Mouse (Mus musculus) cerebral cortex, adult 2 months (tissue): Measurements from ENCODE around the gene Igfbp4.

Source experiments
- WGBS: fragments of 180-500 bp; shearing (Covaris S2); methylation state at CpG from one replicate; pipeline ENCODE4 v1.1.7; 2018; 5-methylcytosine and 5-hydroxymethylcytosine counted together

Gene Igfbp4

GRCm38 (mm10) chr11:99042834-99043431 is 1.9 kb downstream of the Igfbp4 start:
- WGBS, result 38% methylated on average over 12 of the region's 12 CpGs

- whole genome bisulfite sequencing, result 75% methylated on average over 6 of the region's 6 CpGs
Observed at GRCm38 (mm10) chr11:99043632-99044031, 2.6 kb downstream of the Igfbp4 start.

- WGBS, result 97% methylated on average over 5 of the region's 5 CpGs
Observed at GRCm38 (mm10) chr11:99044306-99044705, 3.3 kb downstream of the Igfbp4 start.

- WGBS, result 81% methylated on average over 12 of the region's 12 CpGs
Observed at GRCm38 (mm10) chr11:99045159-99045889, 4.3 kb downstream of the Igfbp4 start.

GRCm38 (mm10) chr11:99047120-99047519 is 6.1 kb downstream of the Igfbp4 start:
- 50% methylated on average over 5 of the region's 5 CpGs for WGBS

- WGBS, result 47% methylated on average over 2 of the region's 2 CpGs
Observed at GRCm38 (mm10) chr11:99047643-99048042, 6.6 kb downstream of the Igfbp4 start.

GRCm38 (mm10) chr11:99055143-99055542 is 14.1 kb downstream of the Igfbp4 start:
- 80% methylated on average over 4 of the region's 4 CpGs for WGBS

GRCm38 (mm10) chr11:99055571-99056452 is 14.8 kb downstream of the Igfbp4 start:
- 67% methylated on average over 8 of the region's 8 CpGs for WGBS

GRCm38 (mm10) chr11:99060435-99060834 is 19.4 kb downstream of the Igfbp4 start:
- WGBS, result 89% methylated on average over 3 of the region's 3 CpGs

GRCm38 (mm10) chr11:99062661-99063060 is 21.6 kb downstream of the Igfbp4 start:
- 91% methylated on average over 7 of the region's 7 CpGs for WGBS

GRCm38 (mm10) chr11:99063406-99064131 is 22.5 kb downstream of the Igfbp4 start:
- WGBS, result 70% methylated on average over 8 of the region's 8 CpGs

GRCm38 (mm10) chr11:99065353-99065752 is 24.3 kb downstream of the Igfbp4 start:
- WGBS, result 79% methylated on average over 3 of the region's 3 CpGs

- WGBS, result 11% methylated on average over 2 of the region's 2 CpGs
Observed at GRCm38 (mm10) chr11:99065979-99066378, 24.9 kb downstream of the Igfbp4 start.

- WGBS, result 92% methylated on average over 8 of the region's 8 CpGs
Observed at GRCm38 (mm10) chr11:99067591-99067990, 26.5 kb downstream of the Igfbp4 start.

- 92% methylated on average over 5 of the region's 5 CpGs for WGBS
Observed at GRCm38 (mm10) chr11:99068455-99068854, 27.4 kb downstream of the Igfbp4 start.

- 68% methylated on average over 6 of the region's 6 CpGs for WGBS
Observed at GRCm38 (mm10) chr11:99071866-99072265, 30.8 kb downstream of the Igfbp4 start.

- WGBS, result 83% methylated on average over 5 of the region's 5 CpGs
Observed at GRCm38 (mm10) chr11:99073781-99074180, 32.7 kb downstream of the Igfbp4 start.

- WGBS, result 54% methylated on average over 5 of the region's 5 CpGs
Observed at GRCm38 (mm10) chr11:99076744-99077319, 35.8 kb downstream of the Igfbp4 start.

- 53% methylated on average over 8 of the region's 8 CpGs for WGBS
Observed at GRCm38 (mm10) chr11:99077869-99078268, 36.8 kb downstream of the Igfbp4 start.

- 84% methylated on average over 9 of the region's 9 CpGs for WGBS
Observed at GRCm38 (mm10) chr11:99080902-99081543, 40.0 kb downstream of the Igfbp4 start.

GRCm38 (mm10) chr11:99081566-99081965 is 40.5 kb downstream of the Igfbp4 start:
- WGBS, result 71% methylated on average over 3 of the region's 3 CpGs
